Mouse (Mus musculus): ENCODE data around the gene Tbc1d7. TPM values are rescaled to one million over a fixed set of nuclear protein-coding genes. Genes with fewer than 3 reads are reported as not detected.

Gene Tbc1d7
- polyA plus RNA-seq, 1 experiment, result 0.29 TPM

DNA sequence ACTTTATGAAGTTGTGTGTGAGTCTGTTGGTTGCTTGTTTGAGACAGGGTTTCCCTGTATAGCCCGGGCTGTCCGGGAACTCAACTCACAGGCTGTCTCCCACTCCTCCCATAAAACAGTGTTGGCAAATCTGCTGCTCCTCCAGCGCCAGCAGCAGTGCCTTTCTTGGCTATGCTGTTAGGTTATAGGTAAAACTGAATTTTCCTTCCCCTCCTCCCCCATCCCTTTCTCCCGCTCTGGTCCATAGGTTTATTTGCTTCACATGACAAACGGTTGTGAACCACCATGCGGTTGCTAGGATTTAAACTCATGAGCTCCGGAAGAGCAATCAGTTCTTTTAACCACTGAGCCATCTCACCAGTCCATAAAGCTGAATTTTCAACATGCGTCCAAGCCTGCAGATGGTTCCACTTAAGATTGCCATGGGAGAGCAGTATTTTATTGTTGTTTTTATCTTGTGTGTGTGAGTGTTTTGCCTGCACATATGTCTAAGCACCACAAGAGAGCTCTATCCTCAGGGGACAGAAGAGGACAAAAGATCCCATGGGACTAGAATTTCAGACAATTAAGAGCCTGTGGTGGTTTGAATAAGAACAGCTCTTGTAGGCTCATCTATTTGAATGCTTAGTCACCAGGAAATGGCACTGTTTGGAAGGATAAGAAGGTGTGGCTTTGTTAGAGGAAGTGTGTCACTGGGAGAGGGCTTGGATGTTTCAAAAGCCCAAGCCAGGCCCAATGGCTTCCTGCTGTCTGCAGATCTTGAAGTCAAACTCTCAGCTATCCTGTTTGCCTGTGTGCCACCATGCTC lies 12.2 kb upstream of the Tbc1d7 start:
- no peaks in the 10 kb centered on the region for H3K36me3 ChIP-seq (ENCODE audit: control insufficient read depth)
- TF ChIP-seq GATA1 (IDR thresholded peaks at IDR 0.05; ENCODE audit: low read length) (no peak), TAL1 (IDR thresholded peaks at IDR 0.05; ENCODE audit: low read length) (no peak)
- peaks cover 37% of the 10 kb centered on the region for H3K4me1 ChIP-seq (ENCODE audit: control insufficient read depth)
- H3K9me3 ChIP-seq (ENCODE audit: control insufficient read depth, low read length), result no peaks in the 10 kb centered on the region; the same call in 1 of the 2 replicates
- no peak overlapping the region for H3K4me3 ChIP-seq (replicated peaks)
- H3K27me3 ChIP-seq (ENCODE audit: control insufficient read depth), result peaks cover 40% of the 10 kb centered on the region

DNA sequence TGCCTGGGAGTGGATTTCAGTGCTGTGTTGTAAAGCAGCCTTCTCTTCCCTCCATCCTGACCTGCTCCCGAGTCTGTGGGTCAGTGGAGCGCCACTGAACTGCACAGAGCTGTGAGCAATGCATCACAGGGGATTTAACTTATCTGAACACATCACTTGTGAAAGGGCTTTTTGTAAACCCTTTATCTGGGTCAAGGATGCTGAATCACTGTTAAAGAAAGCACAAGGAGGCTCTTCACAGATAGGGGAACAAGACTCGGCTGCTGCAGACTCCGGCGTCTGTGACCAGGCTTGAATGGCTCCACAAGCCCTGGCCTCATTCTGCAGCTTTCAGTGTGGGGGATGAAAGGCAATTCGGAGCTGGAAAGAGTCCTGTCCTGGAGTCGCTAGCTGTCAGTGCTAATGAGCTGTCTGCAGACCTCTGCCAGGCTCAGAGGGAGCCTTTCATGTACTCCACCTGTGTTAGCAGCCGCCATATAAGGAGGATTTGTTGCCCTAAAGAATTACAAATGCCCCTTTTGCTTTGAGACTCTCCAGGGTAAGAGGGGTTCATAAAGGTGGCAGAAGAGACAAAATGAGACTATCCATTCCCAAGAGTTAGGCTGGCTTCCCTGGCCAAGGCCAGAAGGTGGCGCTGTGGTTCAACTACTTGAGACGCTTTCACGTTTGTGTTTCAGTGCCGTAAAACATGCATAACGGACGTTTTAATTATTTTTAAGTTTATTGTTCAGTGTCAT lies 11.3 kb upstream of the Tbc1d7 start:
- TF ChIP-seq GATA1 (IDR thresholded peaks at IDR 0.05; ENCODE audit: low read length), result no peak
- no peaks in the 10 kb centered on the region for H3K9me3 ChIP-seq (ENCODE audit: control insufficient read depth, low read length)
- H3K4me1 ChIP-seq (ENCODE audit: control insufficient read depth), result peaks cover 37% of the 10 kb centered on the region
- no peaks in the 10 kb centered on the region for H3K36me3 ChIP-seq (ENCODE audit: control insufficient read depth)
- H3K27me3 ChIP-seq (ENCODE audit: control insufficient read depth), result peaks cover 35% of the 10 kb centered on the region
- no peak overlapping the region for H3K4me3 ChIP-seq (replicated peaks)

DNA sequence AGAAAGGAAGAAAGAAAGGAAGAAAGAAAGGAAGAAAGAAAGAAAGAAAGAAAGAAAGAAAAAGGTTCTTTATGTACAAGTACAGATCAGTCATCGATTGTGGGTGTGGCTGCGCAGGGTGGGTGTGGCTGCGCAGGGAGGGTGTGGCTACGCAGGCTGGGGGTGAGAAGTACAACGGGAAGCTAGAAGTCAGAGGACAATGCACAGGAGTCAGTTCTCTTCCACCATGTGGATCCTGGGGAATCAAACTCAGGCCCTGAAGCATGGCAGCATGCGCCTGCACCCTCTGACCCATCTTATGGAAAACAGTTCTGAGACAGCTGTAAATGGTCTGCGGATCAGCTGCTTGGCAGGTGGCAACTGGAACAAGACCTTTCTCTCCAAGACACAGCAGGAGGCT lies 9.8 kb upstream of the Tbc1d7 start:
- no peak overlapping the region for H3K4me3 ChIP-seq (replicated peaks)
- no peaks in the 10 kb centered on the region for H3K36me3 ChIP-seq (ENCODE audit: control insufficient read depth)
- TF ChIP-seq TAL1 (IDR thresholded peaks at IDR 0.05; ENCODE audit: low read length), result no peak
- H3K4me1 ChIP-seq (ENCODE audit: control insufficient read depth), result peaks cover 37% of the 10 kb centered on the region
- peaks cover 33% of the 10 kb centered on the region for H3K27me3 ChIP-seq (ENCODE audit: control insufficient read depth)
- H3K9me3 ChIP-seq (ENCODE audit: control insufficient read depth, low read length), result no peaks in the 10 kb centered on the region

DNA sequence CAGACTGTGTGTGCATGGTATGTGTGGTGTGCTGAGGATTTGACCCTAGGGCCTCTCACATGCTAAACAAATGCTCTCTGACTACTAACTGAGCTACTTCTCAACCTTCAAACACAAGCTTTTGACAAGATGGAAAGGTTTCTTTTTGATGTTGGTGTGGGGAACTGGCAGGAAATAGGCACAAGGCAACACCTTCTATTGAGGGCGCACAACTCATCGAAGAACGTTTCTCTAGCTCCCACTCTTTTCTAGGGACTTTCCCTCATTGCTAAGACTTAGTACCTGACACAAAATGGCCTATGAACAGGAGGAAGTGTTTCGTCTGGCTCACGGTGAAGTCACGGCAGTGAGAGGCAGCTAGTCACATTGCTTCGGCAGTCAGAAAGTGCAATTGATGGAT lies 6.0 kb upstream of the Tbc1d7 start:
- TF ChIP-seq TAL1 (IDR thresholded peaks at IDR 0.05; ENCODE audit: low read length) (no peak), GATA1 (IDR thresholded peaks at IDR 0.05; ENCODE audit: low read length) (no peak)
- Histone ChIP-seq H3K36me3 (ENCODE audit: control insufficient read depth) (no peaks in the 10 kb centered on the region), H3K4me1 (ENCODE audit: control insufficient read depth) (peaks cover 33% of the 10 kb centered on the region)

DNA sequence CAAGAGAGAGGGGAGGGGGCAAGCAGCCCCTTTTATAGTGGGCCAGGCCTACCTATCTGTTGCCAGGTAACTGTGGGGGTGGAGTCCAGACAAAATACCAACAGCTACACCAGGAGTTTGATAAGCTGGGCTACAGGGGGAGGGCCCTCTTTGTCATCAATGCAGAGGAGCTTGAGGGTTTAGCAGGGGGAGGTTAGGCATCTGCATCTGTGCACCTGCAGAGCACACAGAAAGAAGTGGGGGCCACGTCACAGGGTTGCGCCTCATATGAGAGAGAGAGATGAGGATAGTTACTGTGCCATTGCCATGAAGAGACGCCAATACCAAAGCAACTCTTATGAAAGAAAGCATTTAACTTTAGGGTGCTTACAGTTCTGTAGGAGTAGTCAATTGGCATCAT lies 5.4 kb upstream of the Tbc1d7 start:
- H3K36me3 ChIP-seq (ENCODE audit: control insufficient read depth), result no peaks in the 10 kb centered on the region
- H3K27me3 ChIP-seq (ENCODE audit: control insufficient read depth), result peaks cover 18% of the 10 kb centered on the region
- H3K4me1 ChIP-seq (ENCODE audit: control insufficient read depth), result peaks cover 35% of the 10 kb centered on the region
- TF ChIP-seq GATA1 (IDR thresholded peaks at IDR 0.05; ENCODE audit: low read length), result no peak
- H3K9me3 ChIP-seq (ENCODE audit: control insufficient read depth, low read length), result no peaks in the 10 kb centered on the region
- no peak overlapping the region for H3K4me3 ChIP-seq (replicated peaks)

More for the DNA sequence above, 6.0 kb upstream of the Tbc1d7 start:
- no peaks in the 10 kb centered on the region for H3K9me3 ChIP-seq (ENCODE audit: control insufficient read depth, low read length)
- H3K4me3 ChIP-seq (replicated peaks), result no peak overlapping the region
- H3K27me3 ChIP-seq (ENCODE audit: control insufficient read depth), result peaks cover 22% of the 10 kb centered on the region

DNA sequence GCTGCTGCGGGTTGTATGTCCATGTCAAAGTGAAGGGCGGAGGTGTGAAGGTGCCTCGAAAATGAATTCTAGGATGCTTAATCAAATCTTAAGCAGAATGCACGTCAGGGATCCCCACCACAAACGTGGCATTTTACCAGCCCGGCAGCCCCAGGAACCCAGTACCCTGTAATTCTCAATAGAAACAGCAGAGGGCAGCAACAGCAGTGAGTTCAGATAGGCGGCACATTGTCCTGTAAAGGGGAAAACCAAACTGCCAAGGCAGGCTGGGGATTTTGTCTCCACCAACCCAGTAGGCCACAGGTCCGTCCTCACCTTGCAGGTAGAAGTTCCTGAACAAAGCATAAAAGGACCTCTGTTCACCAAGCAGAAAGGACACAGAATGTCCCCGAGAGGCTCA lies 2.0 kb upstream of the Tbc1d7 start:
- TF ChIP-seq TAL1 (IDR thresholded peaks at IDR 0.05; ENCODE audit: low read length) (no peak), GATA1 (IDR thresholded peaks at IDR 0.05; ENCODE audit: low read length) (no peak)
- Histone ChIP-seq H3K4me1 (ENCODE audit: control insufficient read depth) (peaks cover 29% of the 10 kb centered on the region), H3K4me3 (replicated peaks) (no peak overlapping the region), H3K27me3 (ENCODE audit: control insufficient read depth) (no peaks in the 10 kb centered on the region), H3K36me3 (ENCODE audit: control insufficient read depth) (no peaks in the 10 kb centered on the region), H3K9me3 (ENCODE audit: control insufficient read depth, low read length) (no peaks in the 10 kb centered on the region)

GRCm38 (mm10) chr13:43172036-43172713 lies 874 bp upstream of the Tbc1d7 start:
- TF ChIP-seq GATA1 (IDR thresholded peaks at IDR 0.05; ENCODE audit: low read length) (no peak), TAL1 (IDR thresholded peaks at IDR 0.05; ENCODE audit: low read length) (no peak)
- peak overlapping the region; percentile 82 for H3K4me3 ChIP-seq (replicated peaks)
- no peaks in the 10 kb centered on the region for H3K27me3 ChIP-seq (ENCODE audit: control insufficient read depth)
- peaks cover 29% of the 10 kb centered on the region for H3K4me1 ChIP-seq (ENCODE audit: control insufficient read depth)
- no peaks in the 10 kb centered on the region for H3K36me3 ChIP-seq (ENCODE audit: control insufficient read depth)
- no peaks in the 10 kb centered on the region for H3K9me3 ChIP-seq (ENCODE audit: control insufficient read depth, low read length)

DNA sequence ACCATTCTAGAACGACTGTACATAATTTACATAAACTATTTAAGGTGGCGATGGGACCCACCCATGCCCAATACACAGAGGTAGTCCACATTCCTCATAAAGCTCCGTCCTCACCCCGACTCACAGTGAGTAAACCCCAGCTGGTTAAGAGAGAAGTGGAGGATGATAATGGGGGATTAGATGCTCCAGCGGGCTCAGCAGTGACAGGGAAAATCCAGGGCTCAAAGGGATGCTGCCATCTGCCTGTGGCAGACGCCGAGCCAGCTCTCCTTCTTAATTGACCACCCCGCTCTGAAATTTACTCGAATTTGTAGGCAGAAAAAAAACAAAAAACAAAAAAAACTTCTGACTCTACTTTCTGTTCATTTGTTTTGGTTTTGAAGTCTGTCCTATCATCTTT lies 3.6 kb downstream of the Tbc1d7 start:
- Histone ChIP-seq H3K9me3 (ENCODE audit: control insufficient read depth, low read length) (no peaks in the 10 kb centered on the region), H3K27me3 (ENCODE audit: control insufficient read depth) (no peaks in the 10 kb centered on the region), H3K4me1 (ENCODE audit: control insufficient read depth) (peaks cover 23% of the 10 kb centered on the region), H3K36me3 (ENCODE audit: control insufficient read depth) (peaks cover 7% of the 10 kb centered on the region), H3K4me3 (replicated peaks) (no peak overlapping the region)
- TF ChIP-seq TAL1 (IDR thresholded peaks at IDR 0.05; ENCODE audit: low read length), result no peak

DNA sequence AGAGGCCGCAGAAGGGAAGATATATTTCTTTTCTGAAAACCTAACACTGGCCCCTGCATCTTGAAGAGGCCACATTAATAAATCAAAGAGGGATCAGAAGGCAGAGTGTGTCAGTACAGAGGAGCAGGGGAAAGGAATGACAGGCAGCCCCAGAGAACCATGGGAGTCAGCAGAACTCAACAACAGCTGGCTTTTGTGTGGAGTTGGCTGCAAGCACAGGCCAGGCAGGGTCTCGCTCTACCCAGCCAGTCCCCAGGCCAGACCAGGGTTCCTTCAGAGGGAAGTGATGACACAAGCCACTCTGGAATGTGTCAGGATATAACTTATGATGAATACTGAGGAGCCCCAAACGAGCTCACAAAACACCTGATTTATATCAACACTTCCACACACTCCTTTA lies 11.9 kb downstream of the Tbc1d7 start:
- TF ChIP-seq TAL1 (IDR thresholded peaks at IDR 0.05; ENCODE audit: low read length), result no peak
- TF ChIP-seq GATA1 (IDR thresholded peaks at IDR 0.05; ENCODE audit: low read length), result no peak
- H3K36me3 ChIP-seq (ENCODE audit: control insufficient read depth), result peaks cover 7% of the 10 kb centered on the region

More for the DNA sequence above, 11.9 kb downstream of the Tbc1d7 start:
- H3K27me3 ChIP-seq (ENCODE audit: control insufficient read depth), result no peaks in the 10 kb centered on the region
- H3K4me1 ChIP-seq (ENCODE audit: control insufficient read depth), result no peaks in the 10 kb centered on the region
- no peak overlapping the region for H3K4me3 ChIP-seq (replicated peaks)
- no peaks in the 10 kb centered on the region for H3K9me3 ChIP-seq (ENCODE audit: control insufficient read depth, low read length)
